31 mouse cellular contexts compared by ENCODE assay signal in genomic region chr12:4708296-4708695, GRCm38 (mm10). TPM values are rescaled to one million over a fixed set of nuclear protein-coding genes. Genes with fewer than 3 reads are reported as not detected.
DNase-seq lines count a peak whose midpoint lies in the region; ATAC-seq and TF ChIP-seq lines count a peak whose summit lies in the region.
"Had no signal": no experiment of that assay in that cellular context is flagged by ENCODE, and none has a peak within 500 bp of the region (broad histone marks: within the 10 kb centered on the region; RNA-seq: fewer than 3 reads in every experiment).

No protein-coding gene starts in this region.

- H3K9me3 ChIP-seq in forebrain, embryonic 10.5 days, result no peaks in the 10 kb centered on the region
- no peaks in the 10 kb centered on the region for H3K9me3 ChIP-seq in forebrain, embryonic 16.5 days (ENCODE audit: control insufficient read depth, low read length)
- no peaks in the 10 kb centered on the region for H3K9me3 ChIP-seq in hindbrain, postnatal 0 days (ENCODE audit: low read length)
- no peaks in the 10 kb centered on the region for H3K9me3 ChIP-seq in hindbrain, embryonic 12.5 days (replicated peaks)
- H3K9me3 ChIP-seq in liver, postnatal 0 days (ENCODE audit: low read length), result no peaks in the 10 kb centered on the region
- H3K9me3 ChIP-seq in liver, embryonic 11.5 days (ENCODE audit: control insufficient read depth, low read length), result no peaks in the 10 kb centered on the region
- H3K9me3 ChIP-seq: embryonic facial prominence, embryonic 10.5 days; embryonic facial prominence, embryonic 13.5 days; forebrain, embryonic 13.5 days; G1E; heart, embryonic 12.5 days; heart, embryonic 15.5 days had no signal

- WGBS in forebrain, embryonic 10.5 days, result 89% methylated on average over 4 of the region's 4 CpGs
- 86% methylated on average over 4 of the region's 4 CpGs for WGBS in forebrain, embryonic 16.5 days
- WGBS in hindbrain, postnatal 0 days, result 70% methylated on average over 4 of the region's 4 CpGs
- WGBS in hindbrain, embryonic 12.5 days, result 91% methylated on average over 4 of the region's 4 CpGs
- WGBS in liver, postnatal 0 days (ENCODE audit: insufficient replicate concordance), result 81% methylated on average over 4 of the region's 4 CpGs
- WGBS in liver, embryonic 11.5 days, result 82% methylated on average over 4 of the region's 4 CpGs

- no peak for TF ChIP-seq EP300 in liver, postnatal 0 days (IDR thresholded peaks at IDR 0.05; ENCODE audit: low read depth)

- H3K4me1 ChIP-seq in forebrain, embryonic 10.5 days, result no peaks in the 10 kb centered on the region
- H3K4me1 ChIP-seq in forebrain, embryonic 16.5 days (replicated peaks; ENCODE audit: control insufficient read depth, insufficient read depth, low read length), result no peaks in the 10 kb centered on the region
- H3K4me1 ChIP-seq in hindbrain, postnatal 0 days (ENCODE audit: insufficient read depth, low read length), result no peaks in the 10 kb centered on the region
- H3K4me1 ChIP-seq in hindbrain, embryonic 12.5 days, result no peaks in the 10 kb centered on the region
- H3K4me1 ChIP-seq in liver, postnatal 0 days (ENCODE audit: insufficient read depth), result no peaks in the 10 kb centered on the region
- no peaks in the 10 kb centered on the region; the same call in 1 of the 2 replicates for H3K4me1 ChIP-seq in liver, embryonic 11.5 days (replicated peaks; ENCODE audit: control insufficient read depth, insufficient read depth, low read length)
- H3K4me1 ChIP-seq: embryonic facial prominence, embryonic 10.5 days; embryonic facial prominence, embryonic 13.5 days; forebrain, embryonic 13.5 days had no signal

- peaks cover 28% of the 10 kb centered on the region for H3K36me3 ChIP-seq in forebrain, embryonic 10.5 days (replicated peaks)
- H3K36me3 ChIP-seq in forebrain, embryonic 16.5 days (ENCODE audit: control insufficient read depth, insufficient read depth), result peaks cover 7% of the 10 kb centered on the region
- H3K36me3 ChIP-seq in hindbrain, postnatal 0 days (ENCODE audit: insufficient read depth, low read length), result peaks cover 30% of the 10 kb centered on the region
- H3K36me3 ChIP-seq in hindbrain, embryonic 12.5 days, result peaks cover 34% of the 10 kb centered on the region
- peaks cover 41% of the 10 kb centered on the region for H3K36me3 ChIP-seq in liver, postnatal 0 days (replicated peaks; ENCODE audit: insufficient read depth, low read length)
- H3K36me3 ChIP-seq in liver, embryonic 11.5 days (ENCODE audit: control insufficient read depth, insufficient read depth, low read length), result peaks cover 17% of the 10 kb centered on the region

- no peak for TF ChIP-seq CTCF in hindbrain, postnatal 0 days (IDR thresholded peaks at IDR 0.05; ENCODE audit: low read depth)
- TF ChIP-seq CTCF in liver, postnatal 0 days (IDR thresholded peaks at IDR 0.05; ENCODE audit: low read depth), result no peak

- DNase-seq in forebrain, embryonic 10.5 days (ENCODE audit: extremely low spot score, low spot score), result peak; percentile 12
- no peak for DNase-seq in hindbrain, postnatal 0 days (ENCODE audit: low spot score)
- DNase-seq in liver, postnatal 0 days, result peak; percentile 8
- DNase-seq in liver, embryonic 11.5 days (ENCODE audit: low spot score), result no peak
- no peak for DNase-seq in gastrocnemius, postnatal 25 days
- DNase-seq: adrenal gland, postnatal 10 days; adrenal gland, postnatal 36 days; B cell, adult 2 months; cerebellum, adult 18-20 months; cerebellum, adult 9-10 months; cerebellum, postnatal 25 days; embryo, embryonic 11 days; forebrain, postnatal 0 days; gastrocnemius, adult 2 months; gastrocnemius, postnatal 14 days; heart, adult 18-20 months; heart, postnatal 10 days; heart, postnatal 36 days had no signal

- H3K27me3 ChIP-seq in forebrain, embryonic 10.5 days (ENCODE audit: poor library complexity, severe bottlenecking), result no peaks in the 10 kb centered on the region
- H3K27me3 ChIP-seq in forebrain, embryonic 16.5 days (replicated peaks; ENCODE audit: control insufficient read depth, insufficient read depth, low read length), result no peaks in the 10 kb centered on the region
- no peaks in the 10 kb centered on the region for H3K27me3 ChIP-seq in hindbrain, postnatal 0 days (ENCODE audit: insufficient read depth, low read length)
- no peaks in the 10 kb centered on the region for H3K27me3 ChIP-seq in hindbrain, embryonic 12.5 days
- no peaks in the 10 kb centered on the region for H3K27me3 ChIP-seq in liver, postnatal 0 days (ENCODE audit: insufficient read depth, low read length)
- H3K27me3 ChIP-seq in liver, embryonic 11.5 days (replicated peaks; ENCODE audit: control insufficient read depth, insufficient read depth, low read length), result no peaks in the 10 kb centered on the region
- H3K27me3 ChIP-seq: CH12.LX; embryonic facial prominence, embryonic 13.5 days; forebrain, embryonic 13.5 days; heart, embryonic 12.5 days; heart, embryonic 15.5 days; Patski had no signal

- no peak overlapping the region for H3K9ac ChIP-seq in forebrain, embryonic 16.5 days (replicated peaks; ENCODE audit: low read depth, low read length)
- H3K9ac ChIP-seq in hindbrain, postnatal 0 days (replicated peaks; ENCODE audit: low read length), result no peak overlapping the region
- H3K9ac ChIP-seq in hindbrain, embryonic 12.5 days, result no peak overlapping the region
- H3K9ac ChIP-seq in liver, postnatal 0 days (replicated peaks), result no peak overlapping the region
- no peak overlapping the region for H3K9ac ChIP-seq in liver, embryonic 11.5 days (ENCODE audit: low read depth, low read length)
- H3K9ac ChIP-seq: embryonic facial prominence, embryonic 13.5 days; forebrain, embryonic 13.5 days; forebrain, postnatal 0 days; heart, embryonic 12.5 days; heart, embryonic 15.5 days; hindbrain, embryonic 14.5 days had no signal

- H3K4me2 ChIP-seq in forebrain, embryonic 16.5 days (ENCODE audit: low read length), result no peak overlapping the region
- H3K4me2 ChIP-seq in hindbrain, postnatal 0 days (ENCODE audit: low read depth, low read length), result no peak overlapping the region
- no peak overlapping the region for H3K4me2 ChIP-seq in hindbrain, embryonic 12.5 days (replicated peaks)
- no peak overlapping the region for H3K4me2 ChIP-seq in liver, postnatal 0 days (ENCODE audit: low read depth, low read length)
- no peak overlapping the region for H3K4me2 ChIP-seq in liver, embryonic 11.5 days
- H3K4me2 ChIP-seq: embryonic facial prominence, embryonic 13.5 days; forebrain, embryonic 13.5 days; heart, embryonic 12.5 days; heart, embryonic 15.5 days; hindbrain, embryonic 14.5 days had no signal

- H3K27ac ChIP-seq in forebrain, embryonic 10.5 days, result no peak overlapping the region
- H3K27ac ChIP-seq in forebrain, embryonic 16.5 days (ENCODE audit: low read length), result no peak overlapping the region
- no peak overlapping the region for H3K27ac ChIP-seq in hindbrain, postnatal 0 days
- no peak overlapping the region for H3K27ac ChIP-seq in hindbrain, embryonic 12.5 days
- H3K27ac ChIP-seq in liver, postnatal 0 days (ENCODE audit: low read depth), result no peak overlapping the region
- no peak overlapping the region for H3K27ac ChIP-seq in liver, embryonic 11.5 days (ENCODE audit: low read depth, low read length)
- H3K27ac ChIP-seq: embryonic facial prominence, embryonic 13.5 days; forebrain, embryonic 13.5 days; gastrocnemius, adult 2 months; heart, embryonic 15.5 days; hindbrain, embryonic 14.5 days had no signal

- no peak for ATAC-seq in forebrain, embryonic 16.5 days
- ATAC-seq in hindbrain, postnatal 0 days, result 0 out of 2 replicates have a peak, but pooled peaks have one; percentile 37
- no peak for ATAC-seq in hindbrain, embryonic 12.5 days (ENCODE audit: low FRiP score)
- ATAC-seq in liver, postnatal 0 days, result no peak
- ATAC-seq in liver, embryonic 11.5 days (replicated peaks; ENCODE audit: low FRiP score), result no peak
- ATAC-seq: forebrain, postnatal 0 days; intestine, postnatal 0 days; Patski had no signal

- no peak overlapping the region for H3K4me3 ChIP-seq in forebrain, embryonic 10.5 days
- H3K4me3 ChIP-seq in forebrain, embryonic 16.5 days (replicated peaks; ENCODE audit: low read length), result no peak overlapping the region
- no peak overlapping the region for H3K4me3 ChIP-seq in hindbrain, postnatal 0 days (ENCODE audit: low read length)
- no peak overlapping the region for H3K4me3 ChIP-seq in hindbrain, embryonic 12.5 days
- no peak overlapping the region for H3K4me3 ChIP-seq in liver, postnatal 0 days (ENCODE audit: low read depth, low read length)
- H3K4me3 ChIP-seq in liver, embryonic 11.5 days (ENCODE audit: low read depth, low read length), result no peak overlapping the region
- H3K4me3 ChIP-seq: embryonic facial prominence, embryonic 10.5 days; embryonic facial prominence, embryonic 13.5 days; erythroblast, embryonic 14.5 days; forebrain, embryonic 13.5 days; gastrocnemius, adult 2 months; heart, embryonic 12.5 days; heart, embryonic 15.5 days had no signal

RNA-seq across cellular contexts. Expression of gene Fam228a, which starts 29.9 kb away (rescaled TPM):
- polyA plus RNA-seq in forebrain, embryonic 10.5 days (2016; fragmentation: Nextera tagmentation; extraction: Ambion mirVana), result 0.23 and 0.35 TPM in 2 replicates
- polyA plus RNA-seq in forebrain, embryonic 16.5 days (2015; fragmentation: Nextera tagmentation; extraction: Ambion mirVana), result 0.73 and 1.0 TPM in 2 replicates
- total RNA-seq in hindbrain, postnatal 0 days (2014; rRNA removed), result 0.99 and 2.2 TPM in 2 replicates
- polyA plus RNA-seq in hindbrain, postnatal 0 days (2015; fragmentation: Nextera tagmentation; extraction: Ambion mirVana), result 0.49 and 0.84 TPM in 2 replicates
- polyA plus RNA-seq in hindbrain, embryonic 12.5 days (2016; fragmentation: Nextera tagmentation; extraction: Ambion mirVana), result 0.33 and 0.35 TPM in 2 replicates
- polyA plus RNA-seq in liver, postnatal 0 days (2015; fragmentation: Nextera tagmentation; extraction: Ambion mirVana), result 0.07 TPM in 1 of 2 replicates, not detected in the other
- polyA plus RNA-seq in liver, embryonic 11.5 days (2014; fragmentation: Nextera tagmentation; extraction: Ambion mirVana), result 0.19 and 0.31 TPM in 2 replicates
- under 1 TPM; 0.11 to 0.18 TPM for total RNA-seq in gastrocnemius, postnatal 25 days (2021)
- total RNA-seq: CH12.LX; heart, postnatal 36 days had no signal
- polyA plus RNA-seq: erythroblast, embryonic 14.5 days; G1E; intestine, postnatal 0 days had no signal

Comparison
In these comparisons a context has a peak if more than half of its experiments do, and no peak if none do; other contexts are left out.
1. DNase-seq: peak in forebrain, embryonic 10.5 days (single experiment) and liver, postnatal 0 days (single experiment); none in hindbrain, postnatal 0 days (single experiment), liver, embryonic 11.5 days (single experiment) and gastrocnemius, postnatal 25 days (single experiment).